Mouse (Mus musculus) limb, embryonic 14.5 days (tissue): ENCODE results near the gene Klhdc8a. TPM values are rescaled to one million over a fixed set of nuclear protein-coding genes. Genes with fewer than 3 reads are reported as not detected.

ENCODE experiments used
- ATAC-seq: fragments of 200-750 bp; cut with Nextera tagmentation; 2 replicates; pipeline ENCODE4 v1.8.0; 2017; ENCODE audit warnings: low read depth, moderate number of reproducible peaks, moderate TSS enrichment; ENCODE audit not compliant: low FRiP score
- DNase-seq: peaks from one replicate; pipeline ENCODE4 v3.0.0-alpha.2; 2015; ENCODE audit warnings: low spot score
- H3K27ac ChIP-seq: fragments of 300-500 bp; sonication (generic); replicated peaks from 2 replicates; pipeline ENCODE4 v1.5.1; 2014; ENCODE audit warnings: low read depth, mild to moderate bottlenecking, low read length, moderate library complexity, mixed read lengths
- H3K27me3 ChIP-seq: fragments of 300-500 bp; sonication (generic); 2 replicates; pipeline ENCODE4 v1.6.1; 2014; ENCODE audit warnings: low read length, mixed read lengths; ENCODE audit not compliant: control insufficient read depth, insufficient read depth
- H3K36me3 ChIP-seq: fragments of 300-500 bp; sonication (generic); 2 replicates; pipeline ENCODE4 v1.6.1; 2014; ENCODE audit warnings: mild to moderate bottlenecking, low read length, moderate library complexity, mixed read lengths; ENCODE audit not compliant: control insufficient read depth, insufficient read depth
- H3K4me1 ChIP-seq: fragments of 300-500 bp; sonication (generic); 2 replicates; pipeline ENCODE4 v1.6.1; 2014; ENCODE audit warnings: antibody characterized with exemption, low read length, mixed read lengths; ENCODE audit not compliant: control insufficient read depth, insufficient read depth
- H3K4me2 ChIP-seq: fragments of 300-500 bp; sonication (generic); replicated peaks from 2 replicates; pipeline ENCODE4 v1.6.1; 2014; ENCODE audit warnings: low read depth, mild to moderate bottlenecking, low read length, moderate library complexity; ENCODE audit not compliant: severe bottlenecking
- H3K4me3 ChIP-seq: fragments of 300-500 bp; sonication (generic); replicated peaks from 2 replicates; pipeline ENCODE4 v1.5.1; 2014; ENCODE audit warnings: low read length
- H3K9ac ChIP-seq: fragments of 300-500 bp; sonication (generic); 2 replicates; pipeline ENCODE4 v1.6.1; 2014; ENCODE audit warnings: mild to moderate bottlenecking, low read depth, low read length, moderate library complexity; ENCODE audit not compliant: severe bottlenecking
- H3K9me3 ChIP-seq: fragments of 300-500 bp; sonication (generic); 2 replicates; pipeline ENCODE4 v1.6.1; 2016; ENCODE audit warnings: low read length; ENCODE audit not compliant: control insufficient read depth
- POLR2A ChIP-seq: fragments of 200-500 bp; IDR thresholded peaks from 2 replicates; pipeline ENCODE4 v1.8.0; 2012; ENCODE audit warnings: inconsistent platforms, mild to moderate bottlenecking, moderate library complexity, borderline replicate concordance; ENCODE audit not compliant: insufficient read depth, insufficient read length; ENCODE audit errors: extremely low read depth
- WGBS: fragments of 180-500 bp; shearing (Covaris S2); extraction: QIAGEN DNeasy Blood & Tissue Kit; methylation state at CpG from one replicate; pipeline ENCODE4 v1.1.7; 2014; 5-methylcytosine and 5-hydroxymethylcytosine counted together
- polyA plus RNA-seq, 2 experiments: library from polyadenylated mRNA; depleted of rRNA in 1 of 2; stranded (reverse) in 1 of 2; unstranded in 1 of 2; fragments of >200 nt; fragmentation: Nextera tagmentation in 1 of 2; extraction: Ambion mirVana in 1 of 2; gene quantifications; 2 replicates each; pipeline versions ENCODE4 v1.2.1 to v1.2.3; 2012 to 2014

Klhdc8a gene
- polyA plus RNA-seq, 2 experiments = 0.07 to 0.10 TPM

GRCm38 (mm10) chr1:132298801-132299464 lies 507 bp downstream of the Klhdc8a start:
- Histone ChIP-seq H3K4me3 (peak overlapping the region; percentile 53), H3K27me3 (peaks cover 32% of the 10 kb centered on the region), H3K4me2 (peak overlapping the region; percentile 97), H3K9ac (peak overlapping the region; percentile 55), H3K4me1 (peaks cover 8% of the 10 kb centered on the region), H3K9me3 (no peaks in the 10 kb centered on the region), H3K36me3 (no peaks in the 10 kb centered on the region), H3K27ac (no peak overlapping the region)
- ATAC-seq (peak; percentile 63; the same call in 1 of the 2 replicates), DNase-seq (no peak)
- no peak for TF ChIP-seq POLR2A
- 3% methylated on average over 38 of the region's 71 CpGs for WGBS

- 71% methylated on average over 5 of the region's 5 CpGs for WGBS
- H3K36me3 ChIP-seq = no peaks in the 10 kb centered on the region
- no peak overlapping the region for H3K27ac ChIP-seq
- no peak for TF ChIP-seq POLR2A
- H3K4me2 ChIP-seq = no peak overlapping the region
- DNase-seq (no peak), ATAC-seq (no peak)
- H3K9ac ChIP-seq = no peak overlapping the region
- H3K9me3 ChIP-seq = no peaks in the 10 kb centered on the region
- H3K4me1 ChIP-seq = peaks cover 8% of the 10 kb centered on the region
- peaks cover 32% of the 10 kb centered on the region for H3K27me3 ChIP-seq
- no peak overlapping the region for H3K4me3 ChIP-seq
These were observed 1.3 kb downstream of the Klhdc8a start for GRCm38 (mm10) chr1:132299744-132300143.

- Histone ChIP-seq H3K9me3 (no peaks in the 10 kb centered on the region), H3K4me3 (no peak overlapping the region), H3K4me1 (peaks cover 8% of the 10 kb centered on the region), H3K9ac (no peak overlapping the region), H3K4me2 (no peak overlapping the region), H3K27ac (no peak overlapping the region), H3K27me3 (peaks cover 32% of the 10 kb centered on the region), H3K36me3 (no peaks in the 10 kb centered on the region)
- ATAC-seq (no peak), DNase-seq (no peak)
- no peak for TF ChIP-seq POLR2A
- 88% methylated on average over 5 of the region's 5 CpGs for WGBS
These were observed 2.8 kb downstream of the Klhdc8a start for GRCm38 (mm10) chr1:132301242-132301641.

- DNase-seq (no peak), ATAC-seq (no peak)
- Histone ChIP-seq H3K4me3 (no peak overlapping the region), H3K27ac (no peak overlapping the region), H3K4me1 (peaks cover 8% of the 10 kb centered on the region), H3K4me2 (no peak overlapping the region), H3K36me3 (no peaks in the 10 kb centered on the region), H3K9me3 (no peaks in the 10 kb centered on the region), H3K27me3 (peaks cover 26% of the 10 kb centered on the region), H3K9ac (no peak overlapping the region)
- WGBS = 82% methylated on average over 9 of the region's 9 CpGs
- no peak for TF ChIP-seq POLR2A
These were observed 4.0 kb downstream of the Klhdc8a start for GRCm38 (mm10) chr1:132302341-132302866.

- peaks cover 3% of the 10 kb centered on the region; the same call in 1 of the 2 replicates for H3K27me3 ChIP-seq
- ATAC-seq (no peak; the same call in 1 of the 2 replicates), DNase-seq (no peak)
- WGBS = 13% methylated on average over 9 of the region's 9 CpGs
- no peaks in the 10 kb centered on the region for H3K4me1 ChIP-seq
- no peaks in the 10 kb centered on the region for H3K36me3 ChIP-seq
- TF ChIP-seq POLR2A = no peak
- no peak overlapping the region for H3K4me3 ChIP-seq
- H3K27ac ChIP-seq = no peak overlapping the region
- no peak overlapping the region for H3K4me2 ChIP-seq
- no peak overlapping the region for H3K9ac ChIP-seq
- no peaks in the 10 kb centered on the region for H3K9me3 ChIP-seq
These were observed 6.3 kb downstream of the Klhdc8a start for GRCm38 (mm10) chr1:132304618-132305214.
